Mouse (Mus musculus) natural killer cell, adult 2 months (primary cell): ENCODE results near the gene Slf2.

Source experiments
- DNase-seq, 2 experiments: peaks; one replicate each; pipeline ENCODE4 v3.0.0; 2022; ENCODE audit warnings: low spot score in 2 of 2

The Slf2 gene

GRCm38 (mm10) chr19:45012636-45013035, 81.7 kb downstream of the Slf2 start:
- no peak for DNase-seq

- DNase-seq, result no peak
Measured at GRCm38 (mm10) chr19:45013581-45014225, 82.8 kb downstream of the Slf2 start.

- DNase-seq, result no peak
Measured at GRCm38 (mm10) chr19:45014335-45014971, 83.5 kb downstream of the Slf2 start, which contains the start of gene Lzts2. Lzts2 (plus strand) TSS chr19:45014414.

- no peak for DNase-seq
Measured at GRCm38 (mm10) chr19:45014981-45015402, 84.0 kb downstream of the Slf2 start.

- peak; percentile 34 to 63 for DNase-seq
Measured at GRCm38 (mm10) chr19:45015518-45016281, 84.7 kb downstream of the Slf2 start.

- no peak for DNase-seq
Measured at GRCm38 (mm10) chr19:45016341-45017215, 85.6 kb downstream of the Slf2 start.

- DNase-seq, result no peak
Measured at GRCm38 (mm10) chr19:45017216-45017771, 86.3 kb downstream of the Slf2 start.

- DNase-seq, result peak in 1 of 2 experiments; percentile 42
Measured at GRCm38 (mm10) chr19:45017909-45018308, 87.0 kb downstream of the Slf2 start.

GRCm38 (mm10) chr19:45018351-45018831, 87.4 kb downstream of the Slf2 start:
- DNase-seq, result no peak

- DNase-seq, result no peak
Measured at GRCm38 (mm10) chr19:45020348-45020747, 89.4 kb downstream of the Slf2 start.

- no peak for DNase-seq
Measured at GRCm38 (mm10) chr19:45021362-45021761, 90.4 kb downstream of the Slf2 start.

- no peak for DNase-seq
Measured at GRCm38 (mm10) chr19:45023993-45024392, 93.0 kb downstream of the Slf2 start.

GRCm38 (mm10) chr19:45024775-45025174, 93.8 kb downstream of the Slf2 start:
- DNase-seq, result no peak

GRCm38 (mm10) chr19:45025937-45026568, 95.1 kb downstream of the Slf2 start:
- DNase-seq, result no peak

- DNase-seq, result no peak
Measured at GRCm38 (mm10) chr19:45026958-45027670, 96.2 kb downstream of the Slf2 start.

- DNase-seq, result no peak
Measured at GRCm38 (mm10) chr19:45027848-45028247, 96.9 kb downstream of the Slf2 start.

- DNase-seq, result no peak
Measured at GRCm38 (mm10) chr19:45028746-45029145, 97.8 kb downstream of the Slf2 start.

- no peak for DNase-seq
Measured at GRCm38 (mm10) chr19:45029571-45029970, 98.6 kb downstream of the Slf2 start.

- peak; percentile 56 to 76 for DNase-seq
Measured at GRCm38 (mm10) chr19:45030111-45030510, 99.2 kb downstream of the Slf2 start.
